Mouse (Mus musculus): Measurements from ENCODE around the gene B830017H08Rik. TPM values are rescaled to one million over a fixed set of nuclear protein-coding genes. Genes with fewer than 3 reads are reported as not detected.

The B830017H08Rik gene
- polyA plus RNA-seq, 1 experiment from 2014 or later: not detected

GRCm38 (mm10) chr16:17865293-17865692, 32.4 kb downstream of the B830017H08Rik start:
- Histone ChIP-seq H3K27ac (ENCODE audit: low read length) (no peak overlapping the region), H3K4me2 (ENCODE audit: low read depth, low read length) (no peak overlapping the region), H3K27me3 (replicated peaks; ENCODE audit: control insufficient read depth, insufficient read depth, low read length) (no peaks in the 10 kb centered on the region), H3K9me3 (ENCODE audit: control insufficient read depth, low read length) (no peaks in the 10 kb centered on the region), H3K36me3 (ENCODE audit: control insufficient read depth, insufficient read depth, low read length) (0 out of 2 replicates have a peak, but pooled peaks cover 4% of the 10 kb centered on the region), H3K4me3 (ENCODE audit: low read length) (no peak overlapping the region), H3K4me1 (ENCODE audit: control insufficient read depth, insufficient read depth, low read length) (peaks cover 5% of the 10 kb centered on the region; the same call in 1 of the 2 replicates), H3K9ac (ENCODE audit: low read depth, low read length) (no peak overlapping the region)
- ATAC-seq: peak; percentile 19; the same call in 1 of the 2 replicates
- WGBS: 55% methylated on average over 2 of the region's 2 CpGs

GRCm38 (mm10) chr16:17865770-17866169, 32.8 kb downstream of the B830017H08Rik start:
- WGBS: 51% methylated on average over 6 of the region's 6 CpGs
- 0 out of 2 replicates have a peak, but pooled peaks cover 4% of the 10 kb centered on the region for H3K36me3 ChIP-seq (ENCODE audit: control insufficient read depth, insufficient read depth, low read length)
- H3K27ac ChIP-seq (ENCODE audit: low read length): no peak overlapping the region; the same call in 1 of the 2 replicates
- peaks cover 6% of the 10 kb centered on the region for H3K4me1 ChIP-seq (ENCODE audit: control insufficient read depth, insufficient read depth, low read length)
- peak; percentile 93 for ATAC-seq
- no peak overlapping the region for H3K9ac ChIP-seq (ENCODE audit: low read depth, low read length)
- H3K27me3 ChIP-seq (replicated peaks; ENCODE audit: control insufficient read depth, insufficient read depth, low read length): no peaks in the 10 kb centered on the region
- H3K4me2 ChIP-seq (ENCODE audit: low read depth, low read length): peak overlapping the region; percentile 4; the same call in 1 of the 2 replicates
- no peaks in the 10 kb centered on the region for H3K9me3 ChIP-seq (ENCODE audit: control insufficient read depth, low read length)
- no peak overlapping the region for H3K4me3 ChIP-seq (ENCODE audit: low read length)

- peak; percentile 84 for ATAC-seq
- peaks cover 18% of the 10 kb centered on the region for H3K4me1 ChIP-seq (ENCODE audit: control insufficient read depth, insufficient read depth, low read length)
- H3K9me3 ChIP-seq (ENCODE audit: control insufficient read depth, low read length): no peaks in the 10 kb centered on the region
- 56% methylated on average over 5 of the region's 5 CpGs for WGBS
- no peak overlapping the region for H3K4me3 ChIP-seq (ENCODE audit: low read length)
- no peak overlapping the region for H3K9ac ChIP-seq (ENCODE audit: low read depth, low read length)
- H3K27me3 ChIP-seq (replicated peaks; ENCODE audit: control insufficient read depth, insufficient read depth, low read length): no peaks in the 10 kb centered on the region
- H3K4me2 ChIP-seq (ENCODE audit: low read depth, low read length): no peak overlapping the region
- no peaks in the 10 kb centered on the region for H3K36me3 ChIP-seq (ENCODE audit: control insufficient read depth, insufficient read depth, low read length)
- H3K27ac ChIP-seq (ENCODE audit: low read length): no peak overlapping the region
These were observed 38.3 kb downstream of the B830017H08Rik start for GRCm38 (mm10) chr16:17871248-17871647.

GRCm38 (mm10) chr16:17872995-17873394, 40.1 kb downstream of the B830017H08Rik start:
- H3K27me3 ChIP-seq (replicated peaks; ENCODE audit: control insufficient read depth, insufficient read depth, low read length): no peaks in the 10 kb centered on the region
- H3K9ac ChIP-seq (ENCODE audit: low read depth, low read length): no peak overlapping the region
- no peak overlapping the region for H3K4me2 ChIP-seq (ENCODE audit: low read depth, low read length)
- H3K9me3 ChIP-seq (ENCODE audit: control insufficient read depth, low read length): no peaks in the 10 kb centered on the region
- H3K4me1 ChIP-seq (ENCODE audit: control insufficient read depth, insufficient read depth, low read length): peaks cover 16% of the 10 kb centered on the region
- H3K27ac ChIP-seq (ENCODE audit: low read length): no peak overlapping the region
- no peak overlapping the region for H3K4me3 ChIP-seq (ENCODE audit: low read length)
- no peak for ATAC-seq
- 50% methylated on average over 4 of the region's 4 CpGs for WGBS
- H3K36me3 ChIP-seq (ENCODE audit: control insufficient read depth, insufficient read depth, low read length): no peaks in the 10 kb centered on the region

- H3K27me3 ChIP-seq (replicated peaks; ENCODE audit: control insufficient read depth, insufficient read depth, low read length): no peaks in the 10 kb centered on the region
- peaks cover 16% of the 10 kb centered on the region for H3K4me1 ChIP-seq (ENCODE audit: control insufficient read depth, insufficient read depth, low read length)
- no peak overlapping the region for H3K27ac ChIP-seq (ENCODE audit: low read length)
- no peak overlapping the region for H3K9ac ChIP-seq (ENCODE audit: low read depth, low read length)
- peak; percentile 38; the same call in 1 of the 2 replicates for ATAC-seq
- no peaks in the 10 kb centered on the region for H3K36me3 ChIP-seq (ENCODE audit: control insufficient read depth, insufficient read depth, low read length)
- H3K9me3 ChIP-seq (ENCODE audit: control insufficient read depth, low read length): no peaks in the 10 kb centered on the region
- no peak overlapping the region for H3K4me3 ChIP-seq (ENCODE audit: low read length)
- 60% methylated on average over 4 of the region's 4 CpGs for WGBS
- no peak overlapping the region for H3K4me2 ChIP-seq (ENCODE audit: low read depth, low read length)
These were observed 42.3 kb downstream of the B830017H08Rik start for GRCm38 (mm10) chr16:17875174-17875573.

- Histone ChIP-seq H3K27me3 (replicated peaks; ENCODE audit: control insufficient read depth, insufficient read depth, low read length) (no peaks in the 10 kb centered on the region), H3K9ac (ENCODE audit: low read depth, low read length) (no peak overlapping the region), H3K4me3 (ENCODE audit: low read length) (no peak overlapping the region), H3K27ac (ENCODE audit: low read length) (no peak overlapping the region), H3K36me3 (ENCODE audit: control insufficient read depth, insufficient read depth, low read length) (no peaks in the 10 kb centered on the region), H3K9me3 (ENCODE audit: control insufficient read depth, low read length) (no peaks in the 10 kb centered on the region), H3K4me1 (ENCODE audit: control insufficient read depth, insufficient read depth, low read length) (peaks cover 12% of the 10 kb centered on the region), H3K4me2 (ENCODE audit: low read depth, low read length) (no peak overlapping the region)
- 98% methylated on average over 1 of the region's 1 CpGs for WGBS
- no peak for ATAC-seq
These were observed 43.2 kb downstream of the B830017H08Rik start for GRCm38 (mm10) chr16:17876096-17876495.

- peaks cover 8% of the 10 kb centered on the region for H3K4me1 ChIP-seq (ENCODE audit: control insufficient read depth, insufficient read depth, low read length)
- no peak overlapping the region for H3K9ac ChIP-seq (ENCODE audit: low read depth, low read length)
- H3K27ac ChIP-seq (ENCODE audit: low read length): no peak overlapping the region
- H3K9me3 ChIP-seq (ENCODE audit: control insufficient read depth, low read length): no peaks in the 10 kb centered on the region
- no peak for ATAC-seq
- no peak overlapping the region for H3K4me3 ChIP-seq (ENCODE audit: low read length)
- peaks cover 3% of the 10 kb centered on the region; the same call in 1 of the 2 replicates for H3K36me3 ChIP-seq (ENCODE audit: control insufficient read depth, insufficient read depth, low read length)
- 78% methylated on average over 4 of the region's 4 CpGs for WGBS
- H3K4me2 ChIP-seq (ENCODE audit: low read depth, low read length): no peak overlapping the region
- no peaks in the 10 kb centered on the region for H3K27me3 ChIP-seq (replicated peaks; ENCODE audit: control insufficient read depth, insufficient read depth, low read length)
These were observed 46.6 kb downstream of the B830017H08Rik start for GRCm38 (mm10) chr16:17879571-17879970.

- no peak overlapping the region for H3K4me2 ChIP-seq (ENCODE audit: low read depth, low read length)
- H3K36me3 ChIP-seq (ENCODE audit: control insufficient read depth, insufficient read depth, low read length): peaks cover 3% of the 10 kb centered on the region; the same call in 1 of the 2 replicates
- no peaks in the 10 kb centered on the region for H3K27me3 ChIP-seq (replicated peaks; ENCODE audit: control insufficient read depth, insufficient read depth, low read length)
- no peak overlapping the region for H3K9ac ChIP-seq (ENCODE audit: low read depth, low read length)
- no peaks in the 10 kb centered on the region for H3K9me3 ChIP-seq (ENCODE audit: control insufficient read depth, low read length)
- no peak overlapping the region for H3K4me3 ChIP-seq (ENCODE audit: low read length)
- no peak overlapping the region for H3K27ac ChIP-seq (ENCODE audit: low read length)
- no peak for ATAC-seq
- peaks cover 11% of the 10 kb centered on the region for H3K4me1 ChIP-seq (ENCODE audit: control insufficient read depth, insufficient read depth, low read length)
These were observed 49.3 kb downstream of the B830017H08Rik start for GRCm38 (mm10) chr16:17882196-17882595.

- Histone ChIP-seq H3K27me3 (replicated peaks; ENCODE audit: control insufficient read depth, insufficient read depth, low read length) (no peaks in the 10 kb centered on the region), H3K9ac (ENCODE audit: low read depth, low read length) (no peak overlapping the region), H3K27ac (ENCODE audit: low read length) (no peak overlapping the region), H3K4me3 (ENCODE audit: low read length) (no peak overlapping the region), H3K9me3 (ENCODE audit: control insufficient read depth, low read length) (no peaks in the 10 kb centered on the region), H3K4me2 (ENCODE audit: low read depth, low read length) (no peak overlapping the region), H3K36me3 (ENCODE audit: control insufficient read depth, insufficient read depth, low read length) (peaks cover 3% of the 10 kb centered on the region; the same call in 1 of the 2 replicates), H3K4me1 (ENCODE audit: control insufficient read depth, insufficient read depth, low read length) (peaks cover 11% of the 10 kb centered on the region)
- ATAC-seq: no peak
- WGBS: 70% methylated on average over 6 of the region's 6 CpGs
These were observed 51.2 kb downstream of the B830017H08Rik start for GRCm38 (mm10) chr16:17884116-17884515.
